Mouse (Mus musculus): ENCODE measurements at regions not wholly inside any gene's neighbourhood (a gene's known extent, or its start where the extent isn't known, plus 50 kb on each side); places are given as distances from the start of the nearest gene placed in this dataset.

GRCm38 (mm10) chr1:76081700-76082099 is 535.6 kb downstream of the Slc4a3 start:
- no peak for TF ChIP-seq CTCF (IDR thresholded peaks at IDR 0.05; ENCODE audit: low read depth)
- TF ChIP-seq EP300 (IDR thresholded peaks at IDR 0.05; ENCODE audit: low read depth) = no peak

Data from heart, postnatal 0 days (tissue).